Mouse (Mus musculus) hindbrain, postnatal 0 days (tissue): ENCODE results near the gene Ryr3. TPM values are rescaled to one million over a fixed set of nuclear protein-coding genes. Genes with fewer than 3 reads are reported as not detected.

Experiments used
- ATAC-seq: fragments of 200-750 bp; cut with Nextera tagmentation; 2 replicates; pipeline ENCODE4 v1.8.0; 2017; ENCODE audit warnings: mild to moderate bottlenecking, moderate TSS enrichment, moderate library complexity
- DNase-seq: peaks from one replicate; pipeline ENCODE4 v3.0.0-alpha.2; 2015; ENCODE audit warnings: low spot score
- H3K27ac ChIP-seq: fragments of 300-500 bp; sonication (generic); 2 replicates; pipeline ENCODE4 v1.5.1; 2014; ENCODE audit warnings: mild to moderate bottlenecking
- H3K27me3 ChIP-seq: fragments of 300-500 bp; sonication (generic); 2 replicates; pipeline ENCODE4 v1.6.1; 2014; ENCODE audit warnings: low read length, mixed read lengths; ENCODE audit not compliant: insufficient read depth
- H3K36me3 ChIP-seq: fragments of 300-500 bp; sonication (generic); 2 replicates; pipeline ENCODE4 v1.6.1; 2014; ENCODE audit warnings: low read length, mixed read lengths; ENCODE audit not compliant: insufficient read depth
- H3K4me1 ChIP-seq: fragments of 300-500 bp; sonication (generic); 2 replicates; pipeline ENCODE4 v1.6.1; 2014; ENCODE audit warnings: antibody characterized with exemption, low read length, mixed read lengths; ENCODE audit not compliant: insufficient read depth
- H3K4me2 ChIP-seq: fragments of 300-500 bp; sonication (generic); 2 replicates; pipeline ENCODE4 v1.6.1; 2014; ENCODE audit warnings: low read depth, mild to moderate bottlenecking, low read length, moderate library complexity, mixed read lengths
- H3K4me3 ChIP-seq: fragments of 300-500 bp; sonication (generic); 2 replicates; pipeline ENCODE4 v1.5.1; 2014; ENCODE audit warnings: low read length
- H3K9ac ChIP-seq: fragments of 300-500 bp; sonication (generic); replicated peaks from 2 replicates; pipeline ENCODE4 v1.6.1; 2014; ENCODE audit warnings: mild to moderate bottlenecking, low read length, moderate library complexity, mixed read lengths
- H3K9me3 ChIP-seq: fragments of 300-500 bp; sonication (generic); 2 replicates; pipeline ENCODE4 v1.6.1; 2016; ENCODE audit warnings: low read length, mixed read lengths
- CTCF ChIP-seq: IDR thresholded peaks from 2 replicates; pipeline ENCODE4 v1.5.1; 2016; ENCODE audit warnings: antibody characterized with exemption, control low read depth, low read depth
- WGBS: fragments of 180-500 bp; shearing (Covaris S2); extraction: QIAGEN DNeasy Blood & Tissue Kit; methylation state at CpG from one replicate; pipeline ENCODE4 v1.1.7; 2014; 5-methylcytosine and 5-hydroxymethylcytosine counted together
- polyA plus RNA-seq: library from polyadenylated mRNA; unstranded; fragments of >200 nt; fragmentation: Nextera tagmentation; extraction: Ambion mirVana; gene quantifications from 2 replicates; pipeline ENCODE4 v1.2.1, GENCODE M21; 2015
- total RNA-seq: library from RNA; depleted of rRNA; stranded (reverse); fragments of >200 nt; gene quantifications from 2 replicates; pipeline ENCODE4 v1.2.3, GENCODE M21; 2014

Gene Ryr3
- total and polyA plus RNA-seq, 2 experiments from 2014 or later, result 5.7 to 12.7 TPM

DNA sequence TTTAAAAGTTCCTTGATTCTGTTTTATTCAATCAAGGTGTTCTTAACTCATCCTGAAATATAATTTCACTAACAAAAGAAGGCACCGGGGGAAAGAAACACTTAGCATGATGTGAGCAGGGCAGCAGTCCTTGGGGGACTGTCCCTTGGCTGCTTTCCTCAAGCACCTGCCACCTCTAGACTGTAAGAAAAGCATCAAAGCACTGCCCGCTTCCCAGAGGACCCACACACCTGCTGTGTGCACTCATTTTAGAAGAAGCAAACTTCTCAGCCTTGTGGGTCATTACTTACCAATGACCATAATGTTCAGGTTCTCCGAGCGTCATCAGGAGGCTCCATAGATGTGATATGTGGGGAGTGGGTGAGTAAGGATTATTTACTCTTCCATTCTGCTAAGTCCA is 307.8 kb downstream of the Ryr3 start:
- Histone ChIP-seq H3K9ac (no peak overlapping the region), H3K36me3 (no peaks in the 10 kb centered on the region), H3K27me3 (no peaks in the 10 kb centered on the region), H3K4me2 (no peak overlapping the region), H3K9me3 (no peaks in the 10 kb centered on the region), H3K4me1 (no peaks in the 10 kb centered on the region), H3K4me3 (no peak overlapping the region), H3K27ac (no peak overlapping the region)
- no peak for ATAC-seq
- no peak for TF ChIP-seq CTCF
- 83% methylated on average over 4 of the region's 4 CpGs for WGBS
- DNase-seq, result no peak

DNA sequence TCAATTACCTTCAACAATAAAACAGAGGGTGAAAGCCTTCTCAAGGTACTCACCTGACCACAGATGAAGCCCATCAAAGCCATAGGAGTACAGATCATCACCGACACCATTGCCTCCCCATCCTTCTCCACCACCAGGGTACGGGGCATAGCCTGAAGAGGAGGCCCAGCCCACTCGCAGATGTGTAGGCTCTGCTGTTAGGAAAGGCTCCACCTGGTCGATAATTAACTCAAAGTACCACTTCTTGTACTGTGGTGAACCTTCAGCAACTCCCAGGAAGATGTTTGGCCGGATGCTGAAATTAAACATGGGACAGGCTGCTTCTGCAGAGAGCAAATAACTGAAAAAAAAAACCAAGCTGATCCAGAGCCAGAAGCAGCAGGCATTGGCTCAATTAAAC is 316.1 kb downstream of the Ryr3 start:
- H3K4me2 ChIP-seq, result no peak overlapping the region
- H3K36me3 ChIP-seq, result no peaks in the 10 kb centered on the region
- no peaks in the 10 kb centered on the region for H3K4me1 ChIP-seq
- H3K4me3 ChIP-seq, result no peak overlapping the region
- H3K27ac ChIP-seq, result no peak overlapping the region
- no peaks in the 10 kb centered on the region for H3K27me3 ChIP-seq
- no peaks in the 10 kb centered on the region for H3K9me3 ChIP-seq
- H3K9ac ChIP-seq, result no peak overlapping the region
- 84% methylated on average over 5 of the region's 5 CpGs for WGBS
- DNase-seq (no peak), ATAC-seq (no peak)
- TF ChIP-seq CTCF, result no peak

DNA sequence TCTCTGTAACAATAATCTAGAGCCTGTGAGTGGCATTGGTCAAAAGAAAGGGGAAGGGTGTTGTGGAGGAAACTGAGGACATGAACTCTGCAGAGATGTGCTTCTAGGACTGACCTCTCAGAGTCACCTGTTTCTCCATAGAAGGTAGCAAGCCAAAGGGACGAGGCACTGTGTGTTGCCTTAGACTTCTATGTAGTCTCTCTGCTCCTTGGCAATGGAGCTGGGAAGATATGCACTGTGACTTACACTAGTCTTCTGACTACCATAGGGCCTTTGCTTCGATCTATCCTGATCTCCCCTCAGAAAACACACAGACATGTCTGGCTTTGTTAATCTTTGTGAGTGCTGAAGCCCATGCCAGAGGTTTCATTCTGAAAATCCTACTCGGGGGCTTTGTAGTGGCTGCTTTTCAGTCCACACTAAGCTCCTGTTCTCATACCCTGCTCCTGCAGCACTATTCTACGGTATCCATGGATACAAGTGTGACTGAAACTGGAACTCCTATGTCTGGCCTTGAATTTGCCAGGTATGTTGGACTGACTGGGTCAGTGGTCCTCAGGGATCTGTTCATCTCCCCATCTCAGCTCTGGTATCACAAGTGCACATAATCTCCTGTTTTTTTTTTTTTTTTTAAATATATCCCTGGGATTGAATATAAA is 332.3 kb downstream of the Ryr3 start:
- no peak for ATAC-seq
- TF ChIP-seq CTCF, result no peak

GRCm38 (mm10) chr2:112881805-112882204 is 335.1 kb downstream of the Ryr3 start:
- no peaks in the 10 kb centered on the region for H3K27me3 ChIP-seq
- no peaks in the 10 kb centered on the region for H3K4me1 ChIP-seq
- H3K9me3 ChIP-seq, result no peaks in the 10 kb centered on the region
- no peaks in the 10 kb centered on the region for H3K36me3 ChIP-seq
- H3K27ac ChIP-seq, result no peak overlapping the region
- DNase-seq (no peak), ATAC-seq (peak; percentile 57; the same call in 1 of the 2 replicates)
- H3K4me3 ChIP-seq, result no peak overlapping the region
- H3K4me2 ChIP-seq, result no peak overlapping the region
- H3K9ac ChIP-seq, result no peak overlapping the region
- TF ChIP-seq CTCF, result no peak
- 73% methylated on average over 2 of the region's 2 CpGs for WGBS

More for the DNA sequence above, 332.3 kb downstream of the Ryr3 start:
- 62% methylated on average over 4 of the region's 4 CpGs for WGBS
- Histone ChIP-seq H3K36me3 (no peaks in the 10 kb centered on the region), H3K4me1 (no peaks in the 10 kb centered on the region), H3K9me3 (no peaks in the 10 kb centered on the region), H3K4me2 (no peak overlapping the region), H3K27me3 (no peaks in the 10 kb centered on the region), H3K9ac (no peak overlapping the region), H3K4me3 (no peak overlapping the region), H3K27ac (no peak overlapping the region)
- no peak for DNase-seq

DNA sequence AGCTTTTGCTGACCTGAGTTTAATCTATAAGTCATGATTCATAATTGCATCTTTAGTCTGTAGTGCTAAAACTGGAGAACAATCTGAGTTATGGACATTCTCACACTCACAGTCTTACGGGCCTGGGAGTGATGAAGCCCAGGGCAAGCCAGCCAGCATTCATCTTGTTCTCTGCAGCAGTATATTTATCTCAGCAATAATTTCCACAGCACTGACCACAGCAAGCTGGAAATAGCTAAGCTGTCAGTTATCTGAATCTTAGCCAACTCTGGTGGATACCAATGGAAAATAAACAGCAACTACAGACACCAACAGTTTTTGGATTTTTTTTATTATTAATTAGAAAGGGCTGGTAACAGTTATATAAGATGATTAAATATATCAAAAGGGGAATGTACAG is 335.5 kb downstream of the Ryr3 start:
- no peaks in the 10 kb centered on the region for H3K4me1 ChIP-seq
- H3K4me2 ChIP-seq, result no peak overlapping the region
- no peaks in the 10 kb centered on the region for H3K27me3 ChIP-seq
- peak; percentile 15 for DNase-seq
- no peak for TF ChIP-seq CTCF
- ATAC-seq, result no peak
- WGBS, result 63% methylated on average over 1 of the region's 1 CpGs
- no peak overlapping the region for H3K9ac ChIP-seq
- no peak overlapping the region for H3K27ac ChIP-seq
- no peak overlapping the region for H3K4me3 ChIP-seq
- no peaks in the 10 kb centered on the region for H3K36me3 ChIP-seq
- no peaks in the 10 kb centered on the region for H3K9me3 ChIP-seq

DNA sequence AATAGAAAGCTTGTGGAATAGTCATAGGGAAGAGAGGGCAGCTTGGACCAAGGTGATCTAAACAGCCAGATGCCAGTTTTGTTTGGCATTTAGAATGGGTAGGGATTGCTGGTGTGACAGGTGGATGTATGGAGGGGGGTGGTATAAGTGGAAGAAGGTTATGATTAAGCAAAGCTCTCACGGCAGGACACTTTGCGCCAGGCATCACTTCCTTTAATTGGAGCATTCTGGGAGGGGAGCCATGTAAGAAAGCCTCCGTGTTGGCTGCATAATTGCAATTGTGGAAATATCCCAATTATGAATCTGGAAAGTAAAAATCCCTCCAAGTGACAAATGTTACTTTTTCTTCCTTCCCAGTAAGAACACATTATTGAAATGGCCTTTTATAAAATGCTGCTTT is 339.5 kb downstream of the Ryr3 start:
- Histone ChIP-seq H3K27me3 (no peaks in the 10 kb centered on the region), H3K9ac (no peak overlapping the region), H3K4me1 (no peaks in the 10 kb centered on the region), H3K9me3 (no peaks in the 10 kb centered on the region), H3K36me3 (no peaks in the 10 kb centered on the region), H3K27ac (no peak overlapping the region), H3K4me3 (no peak overlapping the region), H3K4me2 (no peak overlapping the region)
- no peak for TF ChIP-seq CTCF
- DNase-seq (no peak), ATAC-seq (no peak)
- 66% methylated on average over 3 of the region's 3 CpGs for WGBS

- Histone ChIP-seq H3K4me1 (no peaks in the 10 kb centered on the region), H3K9me3 (no peaks in the 10 kb centered on the region), H3K27ac (no peak overlapping the region), H3K27me3 (no peaks in the 10 kb centered on the region), H3K36me3 (no peaks in the 10 kb centered on the region), H3K4me2 (no peak overlapping the region), H3K9ac (no peak overlapping the region), H3K4me3 (no peak overlapping the region)
- ATAC-seq (no peak), DNase-seq (no peak)
- TF ChIP-seq CTCF, result no peak
- WGBS, result 47% methylated on average over 2 of the region's 2 CpGs
These were observed 350.8 kb downstream of the Ryr3 start for GRCm38 (mm10) chr2:112866043-112866551.
